Mouse (Mus musculus) monocyte, adult 59 days (primary cell): Measurements from ENCODE around the gene Defa37. TPM values are rescaled to one million over a fixed set of nuclear protein-coding genes. Genes with fewer than 3 reads are reported as not detected.

ENCODE experiments used
- total RNA-seq, 2 experiments: library from RNA; stranded (reverse); gene quantifications; one replicate each; pipeline ENCODE4 v1.2.4; 2023

Defa37 gene
- total RNA-seq = not detected

GRCm38 (mm10) chr8:21565086-21565485, at the start of gene Defa37:
TSS of gene Defa37 (plus strand) at chr8:21565386.

GRCm38 (mm10) chr8:21528732-21529131, 36.5 kb upstream of the Defa37 start, which contains the start of gene Defa32:
TSS of gene Defa32 (plus strand) at chr8:21529032.

GRCm38 (mm10) chr8:21582706-21583105, 17.5 kb downstream of the Defa37 start, which contains the start of gene Defa28:
TSS of gene Defa28 (plus strand) at chr8:21583006.

GRCm38 (mm10) chr8:21594408-21594807, 29.2 kb downstream of the Defa37 start, which contains the start of gene Gm7861:
TSS of gene Gm7861 (minus strand) at chr8:21594508.

Other genes starting within 250 kb of the Defa37 start
- gene Defa27, start 249.8 kb upstream of the Defa37 start, total RNA-seq = not detected
- gene Defa29, start 238.4 kb upstream of the Defa37 start, total RNA-seq = not detected
- gene Defa2, start 186.9 kb upstream of the Defa37 start, total RNA-seq = not detected
- not detected for gene Defa33, start 173.6 kb upstream of the Defa37 start, total RNA-seq
- gene Defa36, start 138.0 kb upstream of the Defa37 start, total RNA-seq = not detected
- gene Gm7849, start 108.8 kb upstream of the Defa37 start, total RNA-seq = not detected
- gene Defa20, start 56.1 kb upstream of the Defa37 start, total RNA-seq = not detected
- not detected for gene Defa32, start 36.4 kb upstream of the Defa37 start, total RNA-seq
- not detected for gene Defa28, start 17.6 kb downstream of the Defa37 start, total RNA-seq
- not detected for gene Gm7861, start 29.1 kb downstream of the Defa37 start, total RNA-seq
- gene Defa26, start 52.8 kb downstream of the Defa37 start, total RNA-seq = not detected
- not detected for gene Defa17, start 90.4 kb downstream of the Defa37 start, total RNA-seq
- gene Defa34, start 100.4 kb downstream of the Defa37 start, total RNA-seq = not detected
- gene AY761184, start 138.3 kb downstream of the Defa37 start, total RNA-seq = not detected
- gene Defa24, start 169.1 kb downstream of the Defa37 start, total RNA-seq = not detected